Mouse (Mus musculus) CH12.LX (cell line): ENCODE measurements at regions not wholly inside any gene's neighbourhood (a gene's known extent, or its start where the extent isn't known, plus 50 kb on each side); places are given as distances from the start of the nearest gene placed in this dataset.

Experiments
- DNase-seq: peaks from one replicate; pipeline ENCODE4 v3.0.0-alpha.2; 2013; ENCODE audit errors: extremely low read depth
- H3K27ac ChIP-seq: 2 replicates; pipeline ENCODE4 v1.5.1; 2012; ENCODE audit warnings: low read depth, mild to moderate bottlenecking, control low read depth, moderate library complexity; ENCODE audit not compliant: insufficient read depth
- H3K27me3 ChIP-seq: replicated peaks from 2 replicates; pipeline ENCODE3; 2012; ENCODE audit warnings: inconsistent platforms
- H3K36me3 ChIP-seq, 2 experiments: replicated peaks in 1 of 2; 2 replicates each; pipeline versions ENCODE3 to v1.6.1; 2012; ENCODE audit warnings: inconsistent platforms in 1 of 2, low read length in 1 of 2, mild to moderate bottlenecking in 1 of 2, mixed read lengths in 1 of 2, moderate library complexity in 1 of 2; ENCODE audit not compliant: control insufficient read depth in 1 of 2, insufficient read depth in 1 of 2
- H3K4me1 ChIP-seq, 2 experiments: 2 replicates each; pipeline ENCODE4 v1.6.1; 2012; ENCODE audit warnings: inconsistent platforms in 1 of 2, moderate library complexity in 1 of 2; ENCODE audit not compliant: insufficient read depth in 2 of 2, control insufficient read depth in 1 of 2
- H3K4me2 ChIP-seq: 2 replicates; pipeline ENCODE4 v1.6.1; 2012; ENCODE audit warnings: low read depth, mild to moderate bottlenecking, control low read depth; ENCODE audit not compliant: poor library complexity, insufficient read depth, severe bottlenecking
- H3K4me3 ChIP-seq, 3 experiments: fragments of 150-350 bp in 1 of 3; sonication (generic) in 1 of 3; replicated peaks in 1 of 3; 2 replicates each; pipeline versions ENCODE3 to v1.5.1; 2011 to 2012; ENCODE audit warnings: low read depth in 2 of 3, low read length in 2 of 3, mild to moderate bottlenecking in 2 of 3, moderate library complexity in 2 of 3, control low read depth in 1 of 3, improper control_type of control experiment in 1 of 3, inconsistent platforms in 1 of 3, mixed read lengths in 1 of 3; ENCODE audit not compliant: poor library complexity in 1 of 3
- H3K79me2 ChIP-seq: replicated peaks from 2 replicates; pipeline ENCODE4 v1.6.1; 2012; ENCODE audit warnings: mild to moderate bottlenecking, moderate library complexity; ENCODE audit not compliant: control insufficient read depth, poor library complexity, insufficient read depth, severe bottlenecking; ENCODE audit errors: extremely low read depth
- H3K9ac ChIP-seq: 2 replicates; pipeline ENCODE4 v1.6.1; 2012; ENCODE audit warnings: low read depth, mild to moderate bottlenecking, control low read depth, moderate library complexity; ENCODE audit not compliant: insufficient read depth
- H3K9me3 ChIP-seq: replicated peaks from 2 replicates; pipeline ENCODE3; 2012; ENCODE audit warnings: low read length, inconsistent platforms, mixed read lengths
- BHLHE40 ChIP-seq: IDR thresholded peaks from 2 replicates; pipeline ENCODE4 v1.6.1; 2011; ENCODE audit warnings: mild to moderate bottlenecking, low read depth, low read length, improper control_type of control experiment
- E2F4 ChIP-seq: IDR thresholded peaks from 2 replicates; pipeline ENCODE4 v1.6.1; 2011; ENCODE audit warnings: low read depth, low read length, improper control_type of control experiment; ENCODE audit not compliant: insufficient replicate concordance
- ELF1 ChIP-seq: IDR thresholded peaks from 2 replicates; pipeline ENCODE4 v1.6.1; 2014; ENCODE audit warnings: low read depth, mild to moderate bottlenecking, inconsistent platforms, low read length, improper control_type of control experiment
- EP300 ChIP-seq: IDR thresholded peaks from 2 replicates; pipeline ENCODE4 v1.6.1; 2011; ENCODE audit warnings: low read length, improper control_type of control experiment
- KAT2A ChIP-seq: IDR thresholded peaks from 2 replicates; pipeline ENCODE4 v1.6.1; 2012; ENCODE audit warnings: low read length, improper control_type of control experiment, inconsistent platforms; ENCODE audit not compliant: insufficient replicate concordance
- MAZ ChIP-seq: IDR thresholded peaks from 2 replicates; pipeline ENCODE4 v1.6.1; 2012; ENCODE audit warnings: low read depth, mild to moderate bottlenecking, inconsistent platforms, low read length, improper control_type of control experiment, moderate library complexity
- MEF2A ChIP-seq: IDR thresholded peaks from 2 replicates; pipeline ENCODE4 v1.6.1; 2014; ENCODE audit warnings: low read depth, mild to moderate bottlenecking, inconsistent platforms, low read length, improper control_type of control experiment, borderline replicate concordance
- MXI1 ChIP-seq: IDR thresholded peaks from 2 replicates; pipeline ENCODE4 v1.6.1; 2011; ENCODE audit warnings: mild to moderate bottlenecking, low read depth, low read length, improper control_type of control experiment
- MYC ChIP-seq: IDR thresholded peaks from 2 replicates; pipeline ENCODE4 v1.6.1; 2011; ENCODE audit warnings: low read depth, mild to moderate bottlenecking, improper control_type of control experiment, low read length
- NELFE ChIP-seq: IDR thresholded peaks from 2 replicates; pipeline ENCODE4 v1.6.1; 2011; ENCODE audit warnings: low read depth, low read length, improper control_type of control experiment
- POLR2AphosphoS2 ChIP-seq: IDR thresholded peaks from 2 replicates; pipeline ENCODE4 v1.6.1; 2011; ENCODE audit warnings: low read depth, low read length, improper control_type of control experiment
- SMC3 ChIP-seq: IDR thresholded peaks from 2 replicates; pipeline ENCODE4 v1.6.1; 2011; ENCODE audit warnings: low read depth, low read length, improper control_type of control experiment
- TBP ChIP-seq: conservative IDR thresholded peaks from 2 replicates; pipeline ENCODE4 v1.6.1; 2011; ENCODE audit warnings: low read depth, low read length, improper control_type of control experiment
- UBTF ChIP-seq: IDR thresholded peaks from 2 replicates; pipeline ENCODE4 v1.6.1; 2012; ENCODE audit warnings: low read depth, mild to moderate bottlenecking, inconsistent platforms, low read length, improper control_type of control experiment, moderate library complexity
- ZC3H11A ChIP-seq: IDR thresholded peaks from 2 replicates; pipeline ENCODE4 v1.6.1; 2012; ENCODE audit warnings: low read depth, mild to moderate bottlenecking, inconsistent platforms, low read length, improper control_type of control experiment
- dilution Hi-C: fragments of 300-500 bp; cut with MboI; formaldehyde crosslinking; loops from 2 replicates; pipeline ENCODE4 v1.14.3; 2020; ENCODE audit warnings: low sequenced_read_pairs; ENCODE audit not compliant: extremely low pct_unique_long_range_greater_than_20kb, extremely low pct_ligation_motif_present
- in situ Hi-C: fragments of 300-500 bp; cut with MboI; formaldehyde crosslinking; loops from 3 replicates; pipeline ENCODE4 v1.14.3; 2019; ENCODE audit warnings: low sequenced_read_pairs, low pct_ligation_motif_present, low pct_unique_long_range_greater_than_20kb, mixed read lengths

GRCm38 (mm10) chr4:69898831-69899230 lies 511.4 kb downstream of the Cdk5rap2 start:
- H3K9me3 ChIP-seq, result peaks cover 14% of the 10 kb centered on the region
- H3K79me2 ChIP-seq, result no peaks in the 10 kb centered on the region
- H3K4me2 ChIP-seq, result no peak overlapping the region
- DNase-seq, result no peak
- dilution Hi-C loops, result no loop called here
- H3K4me1 ChIP-seq, result no peaks in the 10 kb centered on the region
- no peak overlapping the region for H3K9ac ChIP-seq
- TF ChIP-seq KAT2A (no peak), MAZ (no peak), TBP (no peak), SMC3 (no peak), POLR2AphosphoS2 (no peak), BHLHE40 (no peak), EP300 (no peak), UBTF (no peak), MEF2A (no peak), MYC (no peak)
- TF ChIP-seq, all 38 proteins: peak for 0
- in situ Hi-C loops, result no loop called here
- Histone ChIP-seq H3K36me3 (no peaks in the 10 kb centered on the region), H3K27me3 (no peaks in the 10 kb centered on the region), H3K27ac (no peak overlapping the region), H3K4me3 (no peak overlapping the region)

- peaks cover 25% of the 10 kb centered on the region for H3K9me3 ChIP-seq
- H3K79me2 ChIP-seq, result no peaks in the 10 kb centered on the region
- no peak overlapping the region for H3K4me3 ChIP-seq
- dilution Hi-C loops, result no loop called here
- H3K36me3 ChIP-seq, result no peaks in the 10 kb centered on the region
- no peaks in the 10 kb centered on the region for H3K4me1 ChIP-seq
- no peak for TF ChIP-seq ZC3H11A
- TF ChIP-seq ELF1, result no peak
- no peak for TF ChIP-seq E2F4
- no peak for DNase-seq
- no peak overlapping the region for H3K9ac ChIP-seq
- H3K27me3 ChIP-seq, result no peaks in the 10 kb centered on the region
- H3K27ac ChIP-seq, result no peak overlapping the region
- in situ Hi-C loops, result no loop called here
- no peak overlapping the region for H3K4me2 ChIP-seq
These were observed 514.1 kb downstream of the Cdk5rap2 start for GRCm38 (mm10) chr4:69896111-69896510.

GRCm38 (mm10) chr4:69892829-69893175 lies 517.4 kb downstream of the Cdk5rap2 start:
- Histone ChIP-seq H3K27ac (no peak overlapping the region), H3K9me3 (peaks cover 31% of the 10 kb centered on the region), H3K4me1 (no peaks in the 10 kb centered on the region), H3K4me2 (no peak overlapping the region), H3K36me3 (no peaks in the 10 kb centered on the region), H3K79me2 (no peaks in the 10 kb centered on the region), H3K27me3 (no peaks in the 10 kb centered on the region), H3K4me3 (no peak overlapping the region), H3K9ac (no peak overlapping the region)
- dilution Hi-C loops (no loop called here), in situ Hi-C loops (no loop called here)
- no peak for TF ChIP-seq MXI1
- no peak for TF ChIP-seq MAZ
- TF ChIP-seq ZC3H11A, result no peak
- TF ChIP-seq NELFE, result no peak
- no peak for DNase-seq
